Mouse (Mus musculus): Measurements from ENCODE around the gene Zbtb20.

DNA sequence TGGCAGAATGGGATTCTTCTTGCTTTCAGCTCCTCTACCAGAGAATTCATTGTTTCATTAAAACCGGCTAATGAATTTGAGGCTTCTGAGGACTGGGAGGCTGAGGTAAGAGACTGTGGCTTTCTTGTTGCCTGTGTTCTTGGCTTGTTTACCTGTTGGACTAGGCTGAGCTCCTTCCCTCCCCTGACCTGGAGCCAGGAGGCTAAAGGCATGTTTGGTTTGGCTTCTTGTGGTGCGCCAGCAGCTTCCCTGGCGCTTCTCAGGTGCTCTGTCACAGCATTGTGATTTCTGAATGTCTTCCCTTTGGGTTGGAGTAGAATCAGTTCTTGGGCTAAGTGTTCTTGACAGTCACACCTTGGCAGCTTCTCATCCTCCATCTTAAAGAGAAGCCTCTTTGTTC lies 171.0 kb downstream of the Zbtb20 start:
- TF ChIP-seq CTCF (IDR thresholded peaks at IDR 0.05), result no peak
- TF ChIP-seq EP300 (IDR thresholded peaks at IDR 0.05), result no peak
